Mouse (Mus musculus): ENCODE data around the gene 1700029P11Rik.
A peak's percentile ranks its signal among the peaks of the same experiment; 100 is the strongest.
"Not testable (repeated sequence)": the region's sequence is repeated elsewhere in the genome, so short reads cannot be mapped to it uniquely, and the experiment has no call there.

The 1700029P11Rik gene

GRCm38 (mm10) chr15:81958906-81959305, 21.4 kb upstream of the 1700029P11Rik start:
- no peak for DNase-seq

DNA sequence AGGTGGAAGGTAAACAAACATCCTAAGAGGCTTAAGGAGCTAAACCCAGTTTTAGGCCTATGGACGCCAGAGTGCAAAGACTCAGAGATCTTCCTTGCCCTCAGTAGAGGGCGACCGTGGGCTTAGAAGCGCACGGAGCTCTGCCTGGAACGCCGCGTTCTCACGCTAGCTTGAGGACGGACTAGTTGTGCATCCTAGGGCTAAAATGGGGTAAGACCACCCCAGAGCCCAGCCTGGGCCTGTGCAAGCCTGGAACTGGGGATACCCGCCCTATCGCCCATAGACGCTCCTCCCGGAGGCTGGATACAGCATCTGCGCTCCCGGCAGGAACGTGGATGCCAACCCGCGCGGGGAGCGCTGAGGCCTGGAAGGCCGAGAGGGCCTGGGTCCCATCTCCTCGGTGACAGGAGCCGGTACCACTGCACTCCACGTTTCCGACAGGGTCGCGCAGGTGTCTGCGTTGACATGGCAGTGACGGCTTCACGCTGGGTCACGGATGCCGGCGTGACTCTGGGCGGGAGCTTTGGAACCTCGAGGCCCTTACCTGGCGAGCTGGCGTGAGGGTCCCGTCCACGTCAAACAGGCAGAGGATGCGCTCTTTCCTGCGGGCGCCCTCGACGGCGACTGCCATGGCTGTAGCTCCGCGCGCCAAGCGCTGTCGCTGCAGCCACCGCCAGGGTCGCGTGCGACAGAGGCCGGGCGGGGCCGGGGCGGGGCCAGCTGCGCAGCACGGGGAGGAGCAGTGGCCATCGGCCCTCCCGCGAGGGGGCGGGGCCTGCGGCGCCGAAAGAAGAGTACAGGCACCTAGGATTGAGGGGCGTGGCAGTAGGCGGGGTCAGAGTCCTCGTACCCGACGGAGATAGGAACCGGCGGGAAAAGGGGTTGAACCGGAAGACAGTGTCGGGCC, 19.9 kb upstream of the 1700029P11Rik start, which contains the start of gene Pmm1:
Pmm1 (minus strand) TSS at position 760 of the 907 bp plus-strand sequence.
- DNase-seq = peak; percentile 99

DNA sequence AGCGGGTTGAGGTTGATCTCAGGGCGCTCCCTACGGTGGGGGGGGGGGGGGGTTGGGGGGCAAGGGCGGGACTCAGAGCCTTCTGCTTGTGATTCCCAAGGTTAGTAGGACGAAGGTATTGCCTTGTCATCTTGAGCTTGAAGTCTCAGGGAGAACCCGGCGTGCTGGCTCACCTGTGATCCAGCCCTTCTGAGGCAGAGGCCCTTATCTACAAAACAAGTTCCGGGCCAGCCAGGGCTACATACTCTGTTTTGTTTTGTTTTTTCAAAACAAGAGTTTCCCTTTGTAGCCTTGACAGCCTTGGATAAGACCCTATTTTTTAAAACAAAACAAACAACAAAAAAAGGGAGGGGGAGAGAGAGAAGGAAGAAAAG, 19.3 kb upstream of the 1700029P11Rik start:
- no peak for DNase-seq

DNA sequence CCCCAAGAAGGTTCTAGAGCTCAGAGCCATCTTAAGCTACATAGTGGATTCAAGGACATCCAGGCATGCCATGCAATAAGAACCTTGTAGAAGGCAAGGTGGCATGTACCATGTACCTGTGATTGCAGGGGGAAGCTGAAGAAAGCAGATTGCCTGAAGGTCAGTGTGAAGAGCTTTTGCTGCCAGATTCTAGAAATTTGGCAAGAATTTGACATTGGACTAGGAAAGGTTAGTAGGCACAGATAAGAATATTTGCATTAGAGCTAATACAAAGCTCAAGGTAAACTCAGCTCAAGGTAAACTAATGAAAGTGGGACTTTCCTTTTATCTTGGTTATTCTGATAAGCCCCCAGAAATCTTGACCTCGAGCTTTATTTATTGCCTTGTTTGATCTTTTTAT, 16.1 kb upstream of the 1700029P11Rik start:
- no peak for DNase-seq

- no peak for DNase-seq
These were observed 15.3 kb upstream of the 1700029P11Rik start for GRCm38 (mm10) chr15:81964980-81965545.

DNA sequence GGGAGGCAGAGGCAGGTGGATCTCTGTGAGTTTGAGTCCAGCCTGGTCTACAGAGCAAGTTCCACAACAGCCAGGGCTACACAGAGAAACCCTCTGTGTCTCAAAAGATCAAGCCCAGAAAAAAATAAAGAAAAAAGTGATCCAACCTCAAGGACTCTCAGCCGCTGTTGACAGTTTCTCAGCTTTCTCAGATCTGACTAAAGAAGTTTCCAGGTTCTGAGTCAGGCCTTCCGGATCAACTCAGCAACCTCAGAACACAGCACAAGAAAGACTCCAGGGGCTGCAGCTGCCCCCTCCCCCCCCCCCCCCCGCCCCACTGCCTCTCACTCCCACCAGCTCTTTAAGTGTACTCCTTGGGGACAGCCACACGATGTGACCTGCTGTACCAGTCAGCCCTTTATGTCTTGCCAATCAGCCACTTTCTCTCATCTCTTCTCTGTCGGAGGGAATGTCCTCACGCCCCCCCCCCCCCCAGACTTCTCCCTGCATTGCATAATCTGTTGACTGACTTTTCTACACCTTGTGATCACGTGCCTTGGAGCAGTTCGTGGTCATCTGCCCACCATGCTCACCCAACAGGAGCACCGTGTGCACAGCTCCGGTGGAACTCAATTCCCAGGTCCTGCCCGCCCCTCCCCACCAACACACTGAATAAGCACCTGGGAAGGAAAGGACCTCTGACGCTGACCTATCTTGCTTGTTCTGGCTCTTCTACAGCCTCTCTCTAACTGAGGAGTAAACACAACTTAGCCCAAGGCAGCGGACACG, 14.1 kb upstream of the 1700029P11Rik start:
- DNase-seq = no peak

- no peak for DNase-seq
These were observed 12.5 kb upstream of the 1700029P11Rik start for GRCm38 (mm10) chr15:81967821-81968220.

DNA sequence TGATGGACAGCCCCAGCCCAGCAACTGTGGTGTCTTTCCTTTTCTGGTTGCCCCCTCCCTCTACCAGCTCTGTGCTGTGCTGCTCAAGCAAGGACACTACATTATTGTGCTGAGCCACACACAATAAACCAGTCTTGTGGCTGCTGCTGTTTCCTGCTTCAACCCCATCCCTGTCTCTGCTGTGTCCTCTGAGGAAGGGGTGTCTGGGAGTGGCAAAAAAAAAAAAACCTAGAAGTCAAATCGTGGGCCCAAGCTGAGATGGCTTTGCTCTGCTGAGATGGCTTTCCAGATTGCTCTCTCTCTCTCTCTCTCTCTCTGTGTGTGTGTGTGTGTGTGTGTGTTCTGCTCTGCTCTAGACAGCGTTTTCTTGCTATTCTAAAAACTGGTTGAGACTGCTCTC, 11.9 kb upstream of the 1700029P11Rik start:
- no peak for DNase-seq

GRCm38 (mm10) chr15:81969173-81969572, 11.2 kb upstream of the 1700029P11Rik start:
- no peak for DNase-seq

DNA sequence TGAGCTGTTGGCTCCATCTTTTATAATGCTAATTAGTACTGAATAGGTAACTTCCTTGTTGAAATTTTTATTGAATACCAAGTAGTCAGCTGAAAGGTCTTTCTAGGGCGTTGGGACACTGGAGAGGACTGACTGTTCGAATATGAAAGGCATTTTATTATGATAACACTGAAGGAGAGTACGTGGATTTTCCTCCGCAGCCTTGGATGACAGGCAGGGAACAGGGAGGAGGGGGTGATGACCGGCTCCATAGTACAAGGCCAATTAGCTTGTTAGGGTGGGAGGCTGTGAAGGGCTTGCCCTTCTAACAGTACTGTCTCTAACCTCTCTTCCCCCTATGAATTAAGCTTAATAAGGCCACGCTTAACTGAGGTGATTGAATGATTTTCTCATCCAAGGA, 10.7 kb upstream of the 1700029P11Rik start:
- DNase-seq = not testable (repeated sequence)

- DNase-seq = not testable (repeated sequence)
These were observed 9.8 kb upstream of the 1700029P11Rik start for GRCm38 (mm10) chr15:81970498-81970897.

DNA sequence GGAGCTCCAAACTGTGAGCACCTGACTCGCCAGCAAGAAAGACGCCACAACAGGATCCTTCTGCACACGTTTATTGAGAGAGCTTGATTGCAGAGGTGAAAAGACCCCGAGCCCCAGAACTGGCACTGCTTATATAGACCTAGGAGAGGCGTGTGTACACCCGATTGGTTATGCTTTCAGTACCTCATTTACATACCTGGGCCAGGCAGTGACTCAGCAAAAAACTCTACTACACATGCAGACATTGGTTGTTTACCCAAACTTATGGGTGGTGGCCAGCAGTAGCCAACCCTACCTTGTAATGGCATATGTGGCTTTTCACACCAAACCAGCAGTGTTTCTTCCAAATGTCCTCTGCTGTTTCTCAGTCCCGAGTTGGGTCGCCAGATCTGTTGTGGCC, 5.2 kb upstream of the 1700029P11Rik start:
- DNase-seq = not testable (repeated sequence)

DNA sequence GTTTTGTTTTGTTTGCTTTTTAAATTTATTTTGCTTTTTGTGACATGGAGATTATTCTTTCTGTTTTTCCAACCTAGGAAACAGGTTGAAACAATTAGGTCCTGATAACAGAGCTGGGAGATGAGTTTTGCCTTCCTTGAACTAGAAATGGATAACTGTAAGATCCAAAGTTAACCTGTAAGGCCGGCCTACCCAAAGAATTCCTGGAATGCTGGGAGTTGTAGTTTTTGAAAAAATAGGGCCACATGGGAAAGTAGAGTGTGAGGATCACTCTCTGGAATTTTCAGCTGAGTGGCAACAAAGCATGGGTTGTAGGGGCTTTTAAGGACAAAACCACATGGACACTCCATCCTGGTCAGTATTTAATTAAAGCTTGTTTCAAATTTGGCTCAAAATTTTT, 1.8 kb downstream of the 1700029P11Rik start:
- no peak for DNase-seq

GRCm38 (mm10) chr15:81985267-81986161, 5.2 kb downstream of the 1700029P11Rik start:
- no peak for DNase-seq

GRCm38 (mm10) chr15:81987646-81988045, 7.3 kb downstream of the 1700029P11Rik start, which contains the start of gene Xrcc6:
Gene Xrcc6 (plus strand): TSS chr15:81987835.
- DNase-seq = no peak

GRCm38 (mm10) chr15:81989371-81990062, 9.2 kb downstream of the 1700029P11Rik start:
- DNase-seq = peak; percentile 81

DNA sequence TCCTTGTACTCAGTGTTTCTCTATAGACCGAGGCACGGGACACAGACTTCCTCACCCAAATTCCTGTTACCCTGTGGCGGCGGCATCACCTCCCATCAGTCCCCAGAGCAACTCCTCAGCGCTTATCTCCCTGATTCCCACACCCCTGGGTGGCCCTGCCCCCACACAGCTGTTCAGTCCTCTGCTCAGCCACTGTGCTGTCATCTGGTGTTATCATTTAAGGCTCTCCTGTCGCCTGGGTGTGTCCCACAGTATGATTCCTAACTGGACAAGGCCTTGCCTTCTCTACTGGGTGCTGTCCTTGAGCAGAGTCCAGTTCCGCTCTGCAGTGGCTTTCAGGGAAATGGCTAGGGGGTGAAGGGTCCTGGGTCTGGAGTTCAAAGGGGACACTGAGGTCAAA, 10.2 kb downstream of the 1700029P11Rik start:
- DNase-seq = no peak

DNA sequence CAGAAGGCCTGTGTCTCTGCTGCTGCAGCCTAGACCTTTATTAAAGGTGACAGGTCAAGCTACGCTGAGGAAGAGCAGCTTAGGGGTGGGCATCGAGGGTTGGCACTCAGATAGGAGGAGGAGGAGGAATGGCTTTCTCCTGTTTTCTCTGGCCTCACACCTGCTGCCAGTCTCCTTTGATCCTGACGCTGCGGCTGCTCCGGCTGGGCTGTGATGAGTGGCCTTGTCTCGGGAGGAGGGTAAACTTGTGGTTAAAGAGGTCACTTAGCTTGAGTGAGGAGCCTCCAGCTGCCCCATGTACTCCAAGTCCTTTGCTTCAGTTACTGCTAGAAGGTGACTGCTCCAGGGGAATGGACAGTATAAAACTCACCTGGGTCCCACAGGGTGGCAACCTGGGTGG, 13.7 kb downstream of the 1700029P11Rik start:
- DNase-seq = no peak

GRCm38 (mm10) chr15:82004257-82004656, 23.9 kb downstream of the 1700029P11Rik start:
- DNase-seq = no peak

- no peak for DNase-seq
These were observed 31.6 kb downstream of the 1700029P11Rik start for GRCm38 (mm10) chr15:82011947-82012346.

DNA sequence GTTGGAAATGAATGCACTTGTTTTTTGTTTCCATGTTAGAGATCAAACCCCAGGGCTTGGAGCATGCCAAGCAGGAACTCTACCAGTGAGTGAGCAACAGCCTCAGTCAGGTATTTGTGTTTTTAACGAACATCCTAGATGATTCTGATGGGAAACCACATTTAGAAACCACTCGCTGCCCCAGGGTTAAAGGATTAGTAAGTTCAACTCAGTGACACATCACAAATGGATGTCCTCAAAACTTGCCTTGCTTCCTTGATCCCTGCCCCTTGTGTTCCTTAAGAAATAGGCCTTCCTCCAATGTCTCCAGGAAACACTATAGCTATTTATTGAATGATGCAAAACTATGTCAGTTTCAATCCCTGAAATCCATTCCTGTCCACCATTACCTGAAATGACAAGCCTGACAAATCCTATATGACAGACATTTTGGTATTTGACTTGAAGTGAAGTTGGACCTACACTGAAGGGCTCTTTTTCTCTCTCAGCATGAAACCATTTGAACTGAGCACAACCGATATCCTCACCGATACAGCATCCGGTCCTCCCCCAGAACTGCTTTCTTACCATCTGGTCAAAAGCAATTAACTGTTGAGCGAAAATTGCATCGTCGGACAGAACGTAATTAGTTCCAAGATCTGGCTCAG, 34.5 kb downstream of the 1700029P11Rik start:
- no peak for DNase-seq

Measured in right cerebral cortex, adult 18-20 months (tissue).